Mouse (Mus musculus) retina, embryonic 14.5 days (tissue): ENCODE data around the gene Renbp.
A peak's percentile ranks its signal among the peaks of the same experiment; 100 is the strongest.

ENCODE experiments used
- DNase-seq: peaks from one replicate; pipeline ENCODE4 v3.0.0-alpha.2; 2015; ENCODE audit warnings: low spot score

The Renbp gene

DNA sequence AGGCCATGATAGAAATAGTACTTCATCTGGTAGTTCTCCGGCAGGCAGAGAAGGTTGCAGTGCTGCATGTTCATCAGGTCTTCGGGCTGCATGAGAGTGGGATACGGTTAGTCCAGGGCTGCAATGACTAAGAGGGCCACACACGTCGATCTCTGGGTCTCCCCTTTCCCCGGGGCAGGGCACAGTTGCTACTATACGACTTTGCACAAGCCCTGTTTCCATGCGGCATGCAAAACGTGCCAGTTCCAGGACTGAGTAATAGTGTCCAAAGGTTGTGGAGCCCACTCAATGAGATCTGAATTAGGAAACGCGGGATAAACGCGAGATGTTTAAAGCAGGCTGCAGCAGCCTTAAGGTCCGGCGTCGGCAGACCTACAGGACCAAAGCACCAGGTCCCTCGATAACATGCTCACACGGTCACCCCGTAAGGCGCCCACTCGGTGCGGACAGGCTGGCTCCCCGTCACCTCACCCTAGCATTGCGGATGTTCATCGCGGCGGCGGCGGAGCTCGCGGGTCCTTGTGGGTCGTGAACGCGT lies 9.3 kb downstream of the Renbp start:
- peak; percentile 10 for DNase-seq

DNA sequence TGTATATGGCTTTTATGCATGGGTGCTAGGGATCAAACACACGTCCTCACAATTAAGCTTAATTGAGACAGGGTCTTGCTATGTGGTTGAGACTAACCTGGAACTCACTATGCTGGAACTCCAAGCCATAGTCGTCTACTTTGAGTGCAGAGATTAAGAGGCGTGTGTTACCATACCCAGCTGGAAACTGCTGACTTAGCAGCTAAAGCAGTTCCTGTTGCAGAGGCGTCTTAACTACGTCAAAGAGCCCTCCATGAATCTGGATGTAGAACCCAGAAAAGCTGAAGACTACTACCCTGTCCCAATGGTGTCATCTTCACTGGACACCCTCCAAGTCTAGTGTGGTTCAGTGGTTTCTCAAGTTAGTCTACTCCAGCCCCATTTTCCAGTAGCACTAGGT lies 12.0 kb downstream of the Renbp start:
- no peak for DNase-seq

DNA sequence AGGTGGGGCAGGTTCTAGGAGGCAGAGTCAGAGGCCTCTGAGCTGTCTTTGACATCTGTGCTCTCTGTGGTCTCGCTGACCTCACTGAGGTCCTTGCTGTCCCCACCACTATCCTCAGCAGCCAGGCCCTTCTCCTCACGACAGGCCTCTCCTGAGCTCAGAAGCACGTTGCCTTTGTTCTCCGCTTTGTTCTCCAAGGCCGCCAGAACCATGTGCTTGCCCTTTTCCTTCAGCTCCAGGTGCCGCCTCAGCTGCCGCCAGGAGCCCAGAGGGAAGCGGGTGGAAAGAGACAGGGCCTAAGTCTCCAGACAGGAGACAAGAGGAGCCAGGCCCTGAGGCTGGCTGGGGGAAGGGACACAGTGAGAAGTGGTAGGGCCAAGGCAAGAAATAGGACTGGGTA lies 13.7 kb downstream of the Renbp start:
- no peak for DNase-seq

DNA sequence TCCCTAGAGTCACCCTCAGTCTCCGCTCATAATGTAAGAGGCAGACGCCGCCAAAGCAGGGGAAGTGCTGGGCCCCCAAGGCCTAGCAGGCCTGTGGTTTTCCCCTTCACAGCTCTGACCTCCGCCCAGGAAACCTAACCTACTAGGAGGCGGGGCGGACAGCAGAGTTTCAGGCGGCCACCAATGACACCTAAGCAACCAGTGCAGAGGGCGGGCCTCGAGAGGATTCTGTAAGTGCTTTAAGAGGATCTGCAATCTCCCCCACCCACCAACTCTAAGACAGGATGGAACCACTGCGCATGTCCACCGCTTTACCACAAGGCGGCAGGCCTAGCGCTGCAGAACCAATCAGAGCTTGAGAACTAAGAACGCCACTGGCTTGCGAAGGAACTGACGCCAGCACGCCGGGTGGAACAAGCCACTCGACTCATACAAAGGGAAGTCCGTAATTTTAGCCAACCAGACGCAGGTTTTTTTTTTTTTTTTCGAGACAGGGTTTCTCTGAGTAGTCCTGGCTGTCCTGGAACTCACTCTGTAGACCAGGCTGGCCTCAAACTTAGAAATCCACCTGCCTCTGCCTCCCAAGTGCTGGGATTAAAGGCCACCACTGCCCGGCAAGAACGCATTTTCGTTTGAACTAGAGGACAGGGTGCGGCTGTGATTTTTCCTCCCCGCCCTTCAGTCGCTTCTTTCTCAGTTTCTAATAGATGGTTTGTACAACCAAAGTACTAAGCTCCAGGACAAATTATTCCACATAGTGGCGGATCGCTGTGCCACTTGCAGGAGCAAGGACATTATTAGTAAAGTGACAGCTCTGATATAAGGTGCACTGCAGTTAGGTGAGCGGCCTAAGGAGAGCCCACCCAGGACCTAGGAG lies 15.6 kb downstream of the Renbp start:
- DNase-seq: peak; percentile 91

DNA sequence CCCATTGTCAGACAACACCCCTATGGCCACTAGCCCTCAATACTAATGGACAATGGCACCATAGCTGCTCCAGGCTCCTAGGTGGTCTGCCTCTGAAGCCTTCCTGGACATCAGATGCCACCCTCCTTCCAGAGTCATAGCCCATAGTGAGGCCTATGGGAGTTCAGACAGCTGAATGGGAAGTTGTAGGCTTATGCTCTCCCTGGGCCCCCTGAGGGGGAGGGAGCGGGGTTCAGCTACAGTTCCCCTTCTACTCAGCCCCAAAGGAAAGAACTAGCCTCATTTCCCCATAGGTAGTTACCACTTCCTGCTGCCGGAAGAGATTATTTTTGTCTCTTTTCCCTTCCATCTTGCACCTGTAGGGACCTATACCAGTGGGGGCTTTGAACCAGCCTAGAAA lies 19.1 kb downstream of the Renbp start:
- no peak for DNase-seq

DNA sequence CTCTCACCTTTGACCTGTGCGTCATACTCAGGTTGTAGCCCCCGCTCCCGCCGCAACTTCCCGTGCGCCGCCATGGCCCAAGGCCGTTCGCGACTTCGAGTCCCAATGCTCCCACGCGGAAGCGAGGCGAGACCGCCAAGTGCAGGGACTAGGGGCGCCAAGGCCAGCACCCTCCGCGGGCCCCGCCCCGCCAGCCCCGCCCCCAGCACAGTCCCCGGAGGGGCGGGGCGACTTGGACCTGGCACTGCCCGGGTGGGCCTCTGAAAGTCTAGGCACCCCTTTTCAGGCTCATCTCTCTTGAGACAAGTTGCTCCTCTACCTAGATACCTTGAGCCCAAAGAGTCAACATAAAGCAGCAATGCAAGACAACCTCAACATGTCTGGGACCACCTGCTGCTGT lies 19.5 kb downstream of the Renbp start:
- no peak for DNase-seq

DNA sequence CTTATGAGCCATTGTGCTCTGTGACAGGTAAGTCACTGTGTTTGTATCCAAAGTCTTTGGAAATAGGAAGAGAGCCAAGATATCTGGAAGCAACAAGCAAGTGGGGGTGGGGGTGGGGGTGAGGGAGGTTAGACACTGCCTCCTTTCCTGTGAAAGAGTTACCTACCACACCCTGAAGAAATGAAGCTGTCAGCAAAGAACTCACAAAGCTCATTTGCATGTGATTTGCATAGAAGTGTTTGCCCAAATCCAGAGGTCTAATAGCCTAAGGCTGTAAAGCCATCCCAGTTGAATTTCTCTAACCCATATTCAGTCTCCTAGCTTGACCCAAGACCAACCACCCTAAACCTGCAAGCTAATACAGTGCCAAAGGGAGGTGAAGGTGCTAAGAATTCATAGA lies 20.2 kb downstream of the Renbp start:
- DNase-seq: no peak

DNA sequence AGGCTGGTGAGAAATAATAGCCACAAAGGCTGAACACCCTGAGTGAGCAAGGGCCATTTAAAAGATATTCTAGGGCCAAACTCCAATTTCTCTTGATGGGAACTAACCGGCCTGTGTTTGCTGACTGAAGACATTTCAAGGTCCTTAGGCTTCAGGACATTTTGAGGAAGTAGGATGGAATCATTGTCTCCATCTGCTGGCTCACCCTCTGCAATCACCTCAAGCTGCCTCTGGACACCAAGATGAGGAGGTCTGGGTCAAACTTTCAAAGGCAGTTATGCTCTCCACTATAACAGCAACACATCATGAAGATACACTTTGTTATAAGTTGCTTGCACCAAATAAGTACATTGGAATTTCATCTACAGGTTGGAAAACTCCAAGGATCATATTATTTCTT lies 20.6 kb downstream of the Renbp start:
- no peak for DNase-seq

DNA sequence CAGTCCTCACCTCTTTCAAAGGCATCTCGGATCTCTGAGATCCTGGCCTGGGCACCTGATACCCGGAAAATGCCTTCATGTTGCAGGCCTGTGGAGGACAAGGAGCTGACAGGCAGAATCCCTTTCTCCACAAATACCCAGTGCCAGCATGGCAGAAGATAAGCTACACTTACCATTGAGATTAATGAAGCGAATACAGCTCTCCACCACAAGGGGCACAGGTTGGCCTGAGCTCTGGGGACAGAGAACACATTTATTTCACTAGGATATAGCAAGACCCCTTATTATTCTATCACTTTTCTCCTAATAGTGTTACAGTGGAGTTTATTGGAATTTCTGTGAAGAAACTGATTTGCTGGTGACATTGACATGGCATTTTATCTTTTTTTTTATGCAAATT lies 32.7 kb downstream of the Renbp start:
- DNase-seq: no peak

DNA sequence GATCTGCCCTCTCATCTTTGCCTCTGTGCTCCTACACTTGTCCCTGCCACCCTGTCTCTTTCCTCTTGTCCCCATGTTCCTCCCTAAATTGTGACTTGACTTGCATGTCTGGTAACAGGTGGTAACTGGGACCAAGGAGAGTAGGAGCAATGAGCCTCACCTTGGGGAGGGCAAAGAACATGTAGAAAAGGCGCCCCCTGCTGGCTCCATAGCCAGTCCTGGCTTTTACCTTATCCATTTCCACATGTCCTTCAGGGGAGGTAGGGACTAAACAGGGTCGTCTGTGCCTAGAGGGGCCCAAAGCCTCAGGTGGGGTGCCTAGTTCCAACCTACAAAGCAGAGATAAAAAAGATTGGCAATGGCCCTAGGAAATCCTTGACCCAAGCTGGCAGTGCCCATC lies 34.9 kb downstream of the Renbp start, which contains the start of gene L1cam:
TSS of gene L1cam (minus strand) at position 387 of the 400 bp plus-strand sequence.
- DNase-seq: peak; percentile 66

DNA sequence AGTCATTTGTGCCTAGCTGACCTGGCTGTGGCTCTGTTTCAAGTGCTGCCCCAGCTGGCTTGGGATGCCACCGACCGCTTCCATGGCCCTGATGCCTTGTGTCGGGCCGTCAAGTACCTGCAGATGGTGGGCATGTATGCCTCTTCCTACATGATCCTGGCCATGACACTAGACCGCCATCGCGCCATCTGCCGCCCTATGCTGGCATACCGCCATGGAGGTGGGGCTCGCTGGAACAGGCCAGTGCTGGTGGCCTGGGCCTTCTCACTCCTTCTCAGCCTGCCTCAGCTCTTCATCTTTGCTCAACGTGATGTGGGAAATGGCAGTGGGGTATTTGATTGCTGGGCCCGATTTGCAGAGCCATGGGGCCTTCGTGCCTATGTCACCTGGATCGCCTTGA lies 37.8 kb downstream of the Renbp start:
- no peak for DNase-seq

DNA sequence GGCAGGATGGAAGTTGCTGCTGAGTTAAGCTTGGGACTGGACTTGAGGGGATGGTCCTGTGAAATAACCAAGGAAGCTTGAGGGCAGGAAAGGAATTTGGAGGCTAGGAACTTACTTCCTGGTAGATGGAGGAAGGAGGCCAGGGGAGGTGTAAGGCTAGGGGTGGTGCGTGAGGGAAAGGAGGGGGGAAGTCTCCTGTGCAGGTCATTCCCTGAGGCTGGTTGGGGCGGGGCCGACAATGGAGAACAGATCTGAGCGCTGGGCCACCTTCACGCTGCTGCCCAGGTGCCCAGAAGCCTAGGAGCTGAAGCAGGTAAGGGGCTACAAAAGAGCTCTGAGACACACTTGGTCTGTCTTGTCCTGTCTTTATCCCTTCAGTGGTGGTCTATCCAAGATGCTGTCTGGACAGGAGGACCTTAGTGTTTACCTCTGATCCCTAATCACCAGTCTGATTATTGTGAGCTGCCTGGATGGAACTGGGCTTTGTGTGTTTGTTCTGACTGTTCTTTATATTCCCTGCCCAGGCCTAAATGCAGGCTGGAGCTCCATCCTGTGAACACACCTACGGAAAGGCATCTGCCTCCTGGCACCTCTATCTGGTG lies 39.0 kb downstream of the Renbp start, which contains the start of gene Avpr2:
TSS of gene Avpr2 (plus strand) at position 552 of the 602 bp plus-strand sequence.
- DNase-seq: no peak

DNA sequence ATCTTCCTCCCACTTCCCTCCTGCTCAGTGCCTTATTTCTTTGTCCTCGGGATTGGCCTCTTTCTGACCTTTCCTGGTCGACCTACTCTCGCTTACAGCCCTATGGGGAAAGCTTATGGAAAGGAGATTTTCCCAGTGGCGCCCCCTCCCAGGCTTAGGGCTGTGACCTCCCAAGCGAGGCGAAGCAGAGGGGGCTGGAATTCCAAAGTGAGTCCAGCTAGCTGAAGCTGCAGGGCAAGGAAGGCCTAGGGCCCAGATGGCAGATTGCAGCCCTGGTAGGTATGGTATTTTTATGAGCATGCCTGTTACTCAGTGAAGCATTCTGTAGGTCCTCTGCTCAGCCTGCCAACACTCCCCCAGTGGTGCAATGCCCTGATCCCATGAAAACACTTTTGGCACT lies 49.2 kb downstream of the Renbp start:
- peak; percentile 31 for DNase-seq

DNA sequence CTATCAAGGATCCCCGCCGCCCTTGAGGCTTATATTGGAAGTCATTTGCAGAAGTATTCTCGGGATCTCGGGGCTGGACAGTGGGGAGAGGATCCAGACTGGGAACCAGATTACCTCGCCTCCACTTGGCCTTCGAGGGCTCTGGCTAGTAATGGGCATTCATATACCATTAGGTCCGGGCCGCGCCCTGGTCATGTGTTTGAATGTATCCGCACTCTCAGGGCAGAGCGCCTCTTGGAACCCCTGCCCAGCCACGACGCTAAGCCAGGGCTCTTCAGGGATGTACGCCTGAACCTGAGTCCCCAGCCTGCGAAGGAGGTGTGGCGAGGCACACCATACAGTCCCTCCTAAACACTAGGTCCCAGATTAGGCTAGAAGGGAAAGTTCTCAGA lies 49.6 kb downstream of the Renbp start:
- DNase-seq: no peak

DNA sequence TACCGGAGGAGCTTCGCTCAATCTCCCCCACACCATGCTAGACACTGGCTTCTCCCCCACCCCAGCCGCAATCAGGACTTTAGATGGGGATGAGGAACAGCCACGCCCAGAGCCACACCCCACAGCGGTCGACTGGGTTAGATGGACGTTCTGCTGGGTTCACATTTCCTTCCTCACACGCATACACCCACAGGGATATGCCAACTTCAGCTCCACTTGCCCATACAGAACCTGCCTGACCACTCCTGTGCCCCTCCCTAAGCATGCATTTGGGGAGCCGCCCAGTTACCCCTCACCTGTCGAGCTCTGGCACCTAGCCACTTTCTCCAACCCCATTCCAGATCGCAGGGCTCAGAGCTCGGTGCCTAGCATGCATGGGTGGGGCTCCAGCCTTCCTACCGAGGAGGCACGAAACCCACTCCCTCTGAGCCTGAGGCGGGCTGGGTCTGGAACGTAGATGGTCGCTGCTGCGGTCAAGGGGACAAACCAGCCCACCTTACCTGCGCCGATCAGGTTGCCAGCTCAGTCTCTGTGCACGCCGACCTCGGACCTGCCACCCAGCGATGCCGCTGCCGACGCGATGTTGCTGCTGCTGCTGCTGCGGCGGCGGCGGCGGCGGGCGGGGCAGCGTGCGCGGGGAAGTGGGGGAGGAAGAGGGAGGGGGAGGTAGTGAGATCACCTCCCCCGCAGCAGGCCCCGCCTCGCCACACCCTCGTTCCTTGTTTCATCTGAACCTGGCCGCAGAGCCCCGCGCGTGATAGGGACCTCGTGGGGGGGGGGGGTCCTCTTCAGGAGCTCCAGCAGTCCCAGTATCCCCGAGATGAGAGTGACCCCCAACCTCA lies 50.2 kb downstream of the Renbp start:
- DNase-seq: peak; percentile 42

DNA sequence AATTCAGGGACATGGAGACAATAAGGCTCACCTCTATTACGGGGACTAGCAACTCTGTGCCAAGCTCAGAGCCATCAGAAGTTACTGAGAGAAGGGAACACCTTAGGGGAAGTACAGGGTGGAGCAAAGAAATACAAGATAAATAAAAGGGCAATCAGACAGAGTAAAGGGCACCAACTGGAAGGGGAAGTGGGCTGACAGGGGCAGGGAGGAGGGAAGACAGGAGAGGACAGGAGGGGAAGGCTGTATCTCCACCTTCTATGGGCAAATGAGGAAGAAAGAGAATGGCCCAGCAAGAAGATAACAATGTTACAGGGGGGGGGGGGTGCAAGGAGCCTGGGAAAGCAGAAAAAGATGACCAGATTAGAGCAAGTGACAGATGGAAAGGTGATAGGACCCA lies 53.6 kb downstream of the Renbp start:
- DNase-seq: no peak

DNA sequence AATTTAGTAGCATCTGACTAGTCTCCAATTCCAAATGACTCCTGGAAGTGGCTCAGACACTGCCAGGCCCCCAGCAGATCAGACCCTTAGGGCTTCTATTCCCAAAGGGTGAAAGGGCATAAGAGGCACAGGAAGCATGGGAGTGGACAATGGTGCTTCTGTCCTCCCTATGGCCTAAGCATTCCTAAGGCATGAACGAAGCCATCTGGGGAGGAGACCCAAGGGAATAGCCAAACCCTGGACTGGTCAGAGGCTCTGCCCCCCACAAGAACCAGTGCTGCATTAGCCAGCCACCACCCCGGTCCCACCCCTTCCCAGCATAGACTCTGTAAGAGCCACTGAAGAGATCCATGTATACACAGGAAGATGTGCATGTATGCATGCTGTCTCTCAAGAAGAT lies 54.8 kb downstream of the Renbp start:
- DNase-seq: no peak
